Comparison of ENCODE assay signal across 8 mouse cellular contexts in the genomic region with DNA sequence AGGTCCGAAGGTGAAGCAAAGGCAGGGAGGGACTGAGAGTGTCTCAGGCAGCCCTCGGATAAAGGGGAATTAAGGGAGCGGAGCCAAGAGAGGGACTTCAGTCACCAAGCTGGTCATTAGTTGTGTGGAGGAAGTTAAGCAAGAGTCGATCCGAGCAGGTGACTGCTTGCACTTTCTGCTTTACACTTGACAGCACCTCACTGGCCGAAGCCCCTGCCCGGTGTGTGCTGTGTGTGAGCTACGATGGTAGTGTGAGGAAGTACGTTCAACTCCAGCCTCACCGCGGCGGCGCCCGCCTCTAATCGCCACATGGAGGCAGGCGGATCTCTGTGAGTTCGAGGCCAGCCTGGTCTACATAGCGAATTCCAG. TPM values are rescaled to one million over a fixed set of nuclear protein-coding genes. Genes with fewer than 3 reads are reported as not detected.
A peak's percentile ranks its signal among the peaks of the same experiment; 100 is the strongest.
DNase-seq lines count a peak whose midpoint lies in the region; ATAC-seq and TF ChIP-seq lines count a peak whose summit lies in the region.

No protein-coding gene starts in this region.

- H3K27ac ChIP-seq in cerebellum, adult 2 months (ENCODE audit: insufficient read depth, low read length), result no peak overlapping the region
- H3K27ac ChIP-seq in hindbrain, embryonic 14.5 days, result peak overlapping the region; percentile 94; the same call in 1 of the 2 replicates

- no peak for TF ChIP-seq CTCF in cerebellum, adult 2 months (IDR thresholded peaks at IDR 0.05; ENCODE audit: borderline replicate concordance, insufficient read depth, low read depth, low read length)

- peak overlapping the region; percentile 92 for H3K4me3 ChIP-seq in cerebellum, adult 2 months (replicated peaks; ENCODE audit: insufficient read depth, low read depth, low read length)
- peak overlapping the region; percentile 60 for H3K4me3 ChIP-seq in hindbrain, embryonic 14.5 days (replicated peaks; ENCODE audit: low read length)

- no peak for TF ChIP-seq POLR2A in cerebellum, adult 2 months (IDR thresholded peaks at IDR 0.05; ENCODE audit: borderline replicate concordance, insufficient read depth, low read length)

- no peaks in the 10 kb centered on the region for H3K9me3 ChIP-seq in hindbrain, embryonic 14.5 days (ENCODE audit: control insufficient read depth, low read length)

- WGBS in cerebellum, adult 2 months, result under 1% methylated on average over 18 of the region's 18 CpGs
- WGBS in hindbrain, embryonic 14.5 days, result 1% methylated on average over 18 of the region's 18 CpGs

- no peaks in the 10 kb centered on the region for H3K27me3 ChIP-seq in cerebellum, adult 2 months (ENCODE audit: control insufficient read depth, insufficient read depth, low read length)
- H3K27me3 ChIP-seq in hindbrain, embryonic 14.5 days (ENCODE audit: control insufficient read depth, insufficient read depth, low read length), result no peaks in the 10 kb centered on the region

- no peak; the same call in 1 of the 2 replicates for ATAC-seq in hindbrain, embryonic 14.5 days (ENCODE audit: low FRiP score)
- ATAC-seq in megakaryocyte, adult 5-6 weeks (ENCODE audit: poor library complexity, severe bottlenecking), result peak; percentile 68

- no peak for DNase-seq in cerebellum, adult 2 months
- DNase-seq in cerebellum, adult 9-11 months, result no peak
- peak; percentile 47 for DNase-seq in right cerebral cortex, postnatal 14 days
- no peak for DNase-seq in right cerebral cortex, adult 2 months (ENCODE audit: low spot score in 2 of 2)
- no peak for DNase-seq in hindbrain, embryonic 14.5 days (ENCODE audit: low spot score)
- peak; percentile 68 for DNase-seq in testis, postnatal 10 days (ENCODE audit: low spot score)
- no peak for DNase-seq in layer of hippocampus, postnatal 14 days (ENCODE audit: low spot score in 2 of 2)

- H3K4me1 ChIP-seq in cerebellum, adult 2 months (ENCODE audit: control insufficient read depth, insufficient read depth, low read length), result no peaks in the 10 kb centered on the region; the same call in 1 of the 2 replicates
- H3K4me1 ChIP-seq in hindbrain, embryonic 14.5 days (replicated peaks; ENCODE audit: control insufficient read depth, insufficient read depth, low read length), result peaks cover 10% of the 10 kb centered on the region

- H3K36me3 ChIP-seq in hindbrain, embryonic 14.5 days (replicated peaks; ENCODE audit: control insufficient read depth, insufficient read depth), result no peaks in the 10 kb centered on the region

- peak overlapping the region; percentile 83 for H3K4me2 ChIP-seq in hindbrain, embryonic 14.5 days (replicated peaks)

- H3K9ac ChIP-seq in hindbrain, embryonic 14.5 days, result peak overlapping the region; percentile 69

RNA-seq across cellular contexts. Expression of a gene that starts 0.4 kb away (rescaled TPM):
- 66.6 and 74.6 TPM in 2 replicates for polyA plus RNA-seq in cerebellum, adult 2 months (2012; rRNA removed)
- 13.7 and 16.7 TPM in 2 replicates for polyA plus RNA-seq in hindbrain, embryonic 14.5 days (2014; fragmentation: Nextera tagmentation; extraction: Ambion mirVana)
- total RNA-seq in megakaryocyte, adult 5-6 weeks (2015), result 123 and 142 TPM in 2 replicates
- 23.6 and 45.8 TPM in 2 replicates for total RNA-seq in megakaryocyte, adult 5-6 weeks (2017)
- total RNA-seq in layer of hippocampus, postnatal 14 days (2021), result 10 to 100 TPM; 45.6 to 49.2 TPM

RNA-seq across cellular contexts. Expression of a gene that starts 0.8 kb away (rescaled TPM):
- not detected in 2 replicates for polyA plus RNA-seq in cerebellum, adult 2 months (2012; rRNA removed)
- polyA plus RNA-seq in hindbrain, embryonic 14.5 days (2014; fragmentation: Nextera tagmentation; extraction: Ambion mirVana), result not detected in 2 replicates
- total RNA-seq in megakaryocyte, adult 5-6 weeks (2015), result not detected in 2 replicates
- not detected in 2 replicates for total RNA-seq in megakaryocyte, adult 5-6 weeks (2017)
- under 1 TPM in 1 of 2 experiments, not detected in 1; 0.78 TPM for total RNA-seq in layer of hippocampus, postnatal 14 days (2021)

RNA-seq across cellular contexts. Expression of a gene that starts 46.5 kb away (rescaled TPM):
- polyA plus RNA-seq in cerebellum, adult 2 months (2012; rRNA removed), result 391 and 398 TPM in 2 replicates
- polyA plus RNA-seq in hindbrain, embryonic 14.5 days (2014; fragmentation: Nextera tagmentation; extraction: Ambion mirVana), result 47.5 and 63.4 TPM in 2 replicates
- 43.8 and 46.5 TPM in 2 replicates for total RNA-seq in megakaryocyte, adult 5-6 weeks (2015)
- 44.3 and 47.5 TPM in 2 replicates for total RNA-seq in megakaryocyte, adult 5-6 weeks (2017)
- total RNA-seq in layer of hippocampus, postnatal 14 days (2021), result 10 to 100 TPM; 10.9 to 13.0 TPM

Comparison
In these comparisons a context has a peak if more than half of its experiments do, and no peak if none do; other contexts are left out.
1. DNase-seq: peak in right cerebral cortex, postnatal 14 days (single experiment) and testis, postnatal 10 days (single experiment); none in cerebellum, adult 2 months (0 of 2), cerebellum, adult 9-11 months (single experiment), right cerebral cortex, adult 2 months (0 of 2), hindbrain, embryonic 14.5 days (single experiment) and layer of hippocampus, postnatal 14 days (0 of 2).